Mouse (Mus musculus) liver, postnatal 0 days (tissue): ENCODE results near the gene Rbfox3. TPM values are rescaled to one million over a fixed set of nuclear protein-coding genes. Genes with fewer than 3 reads are reported as not detected.

Source experiments
- ATAC-seq: fragments of 200-750 bp; cut with Nextera tagmentation; 2 replicates; pipeline ENCODE4 v1.8.0; 2017; ENCODE audit warnings: mild to moderate bottlenecking, moderate library complexity
- DNase-seq: peaks from one replicate; pipeline ENCODE4 v3.0.0-alpha.2; 2016
- H3K27ac ChIP-seq: fragments of 300-500 bp; sonication (generic); 2 replicates; pipeline ENCODE4 v1.5.1; 2014; ENCODE audit warnings: antibody characterized with exemption, moderate library complexity, mild to moderate bottlenecking, low read depth
- H3K27me3 ChIP-seq: fragments of 300-500 bp; sonication (generic); 2 replicates; pipeline ENCODE4 v1.6.1; 2014; ENCODE audit warnings: low read length, control low read depth, mixed read lengths; ENCODE audit not compliant: insufficient read depth
- H3K36me3 ChIP-seq: fragments of 300-500 bp; sonication (generic); replicated peaks from 2 replicates; pipeline ENCODE4 v1.6.1; 2014; ENCODE audit warnings: mild to moderate bottlenecking, control low read depth, low read length, moderate library complexity, mixed read lengths; ENCODE audit not compliant: insufficient read depth
- H3K4me1 ChIP-seq: fragments of 300-500 bp; sonication (generic); 2 replicates; pipeline ENCODE4 v1.6.1; 2014; ENCODE audit warnings: antibody characterized with exemption, mild to moderate bottlenecking, control low read depth; ENCODE audit not compliant: insufficient read depth
- H3K4me2 ChIP-seq: fragments of 300-500 bp; sonication (generic); 2 replicates; pipeline ENCODE4 v1.6.1; 2014; ENCODE audit warnings: low read depth, mild to moderate bottlenecking, low read length, moderate library complexity, mixed read lengths
- H3K4me3 ChIP-seq: fragments of 300-500 bp; sonication (generic); 2 replicates; pipeline ENCODE4 v1.5.1; 2014; ENCODE audit warnings: low read depth, low read length
- H3K9ac ChIP-seq: fragments of 300-500 bp; sonication (generic); replicated peaks from 2 replicates; pipeline ENCODE4 v1.6.1; 2014; ENCODE audit warnings: mild to moderate bottlenecking, moderate library complexity
- H3K9me3 ChIP-seq: fragments of 300-500 bp; sonication (generic); 2 replicates; pipeline ENCODE4 v1.6.1; 2016; ENCODE audit warnings: mild to moderate bottlenecking, control low read depth, low read length, mixed read lengths
- CTCF ChIP-seq: sonication (generic); IDR thresholded peaks from 2 replicates; pipeline ENCODE4 v1.5.1; 2016; ENCODE audit warnings: antibody characterized with exemption, low read depth
- EP300 ChIP-seq: IDR thresholded peaks from 2 replicates; pipeline ENCODE4 v1.6.1; 2016; ENCODE audit warnings: antibody characterized with exemption, low read depth, mild to moderate bottlenecking
- WGBS: fragments of 180-500 bp; shearing (Covaris S2); extraction: QIAGEN DNeasy Blood & Tissue Kit; methylation state at CpG from one replicate; pipeline ENCODE4 v1.1.7; 2014; ENCODE audit not compliant: insufficient replicate concordance; 5-methylcytosine and 5-hydroxymethylcytosine counted together
- polyA plus RNA-seq: library from polyadenylated mRNA; unstranded; fragments of >200 nt; fragmentation: Nextera tagmentation; extraction: Ambion mirVana; gene quantifications from 2 replicates; pipeline ENCODE4 v1.2.1, GENCODE M21; 2015

Rbfox3 gene
- polyA plus RNA-seq, 1 experiment from 2014 or later = 0.73 TPM

DNA sequence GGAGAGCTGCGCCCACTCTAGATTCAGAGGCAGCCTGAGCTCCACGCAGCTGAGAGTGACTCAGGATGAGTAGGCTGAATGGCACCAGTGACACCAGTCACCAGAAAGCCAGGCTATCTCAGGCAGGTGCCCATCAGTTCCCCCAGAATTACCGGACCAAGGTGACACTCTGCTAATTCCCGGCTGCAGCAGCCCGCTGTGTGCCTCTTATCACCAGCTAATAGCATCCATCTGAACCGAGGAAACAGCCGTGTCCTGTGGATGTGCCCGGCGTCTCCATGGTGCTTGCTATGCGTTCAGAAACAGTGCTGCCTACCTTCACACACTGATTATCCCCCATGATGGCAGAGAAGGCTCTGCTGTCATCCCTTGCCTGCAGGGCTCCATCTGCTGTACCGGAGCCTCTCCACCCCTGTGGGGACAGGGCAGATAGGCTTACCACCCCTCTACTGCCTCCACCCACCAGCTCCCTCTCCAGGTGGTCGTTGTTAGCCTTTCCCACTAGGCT lies 138.3 kb downstream of the Rbfox3 start:
- Histone ChIP-seq H3K27me3 (no peaks in the 10 kb centered on the region), H3K9me3 (no peaks in the 10 kb centered on the region), H3K27ac (no peak overlapping the region), H3K4me3 (no peak overlapping the region), H3K9ac (no peak overlapping the region), H3K4me2 (no peak overlapping the region), H3K4me1 (no peaks in the 10 kb centered on the region), H3K36me3 (no peaks in the 10 kb centered on the region)
- no peak for TF ChIP-seq EP300
- TF ChIP-seq CTCF = no peak
- ATAC-seq (no peak), DNase-seq (no peak)
- 60% methylated on average over 12 of the region's 12 CpGs for WGBS

DNA sequence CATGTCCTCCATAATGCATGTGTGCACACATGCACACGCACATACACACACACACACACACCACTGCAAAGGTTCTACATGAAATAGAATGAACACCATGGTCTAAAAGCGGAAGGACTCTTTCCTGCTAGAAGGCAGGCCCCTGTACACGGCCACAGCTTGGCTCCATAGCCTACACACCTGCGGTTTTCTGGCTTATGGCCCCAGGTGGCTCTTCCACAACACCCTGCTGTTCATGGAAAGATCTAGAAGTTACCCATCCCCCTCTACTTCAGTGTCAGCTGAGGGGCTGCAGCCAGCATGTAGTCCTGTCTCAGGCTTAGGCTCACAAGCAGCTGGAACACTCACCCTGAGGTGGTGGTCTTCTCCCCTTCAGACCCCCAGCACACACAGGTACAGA lies 140.0 kb downstream of the Rbfox3 start:
- TF ChIP-seq CTCF (no peak), EP300 (no peak)
- H3K4me3 ChIP-seq = no peak overlapping the region
- H3K9ac ChIP-seq = no peak overlapping the region
- H3K27me3 ChIP-seq = no peaks in the 10 kb centered on the region
- no peak for DNase-seq
- H3K36me3 ChIP-seq = no peaks in the 10 kb centered on the region
- 71% methylated on average over 4 of the region's 4 CpGs for whole genome bisulfite sequencing
- no peak for ATAC-seq
- H3K4me2 ChIP-seq = no peak overlapping the region
- H3K27ac ChIP-seq = no peak overlapping the region
- no peaks in the 10 kb centered on the region for H3K9me3 ChIP-seq
- no peaks in the 10 kb centered on the region for H3K4me1 ChIP-seq

DNA sequence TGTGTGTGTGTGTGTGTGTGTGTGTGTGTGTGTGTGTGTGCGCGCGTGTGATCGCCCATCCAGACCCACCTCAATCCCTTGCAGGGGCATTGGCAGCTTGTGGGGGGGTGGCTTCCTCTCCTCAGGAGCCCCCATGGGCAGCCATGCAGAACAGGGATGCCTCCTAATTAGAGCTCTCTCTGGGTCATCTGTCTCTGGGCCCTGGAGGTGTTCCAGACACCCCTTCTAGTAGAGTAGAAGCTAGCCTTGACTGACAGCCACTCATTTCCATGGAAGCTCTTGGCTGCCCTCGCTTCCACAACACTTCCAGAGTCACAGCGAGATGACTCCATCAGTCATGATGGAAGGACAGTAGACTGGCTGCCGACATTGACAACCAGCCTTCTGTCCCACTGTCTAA lies 140.6 kb downstream of the Rbfox3 start:
- H3K27me3 ChIP-seq = no peaks in the 10 kb centered on the region
- no peak overlapping the region for H3K4me3 ChIP-seq
- no peak overlapping the region for H3K9ac ChIP-seq
- TF ChIP-seq EP300 (no peak), CTCF (no peak)
- H3K4me1 ChIP-seq = no peaks in the 10 kb centered on the region
- H3K36me3 ChIP-seq = no peaks in the 10 kb centered on the region
- no peaks in the 10 kb centered on the region for H3K9me3 ChIP-seq
- no peak overlapping the region for H3K27ac ChIP-seq
- no peak for ATAC-seq
- no peak for DNase-seq
- WGBS = 87% methylated on average over 7 of the region's 7 CpGs
- H3K4me2 ChIP-seq = no peak overlapping the region

DNA sequence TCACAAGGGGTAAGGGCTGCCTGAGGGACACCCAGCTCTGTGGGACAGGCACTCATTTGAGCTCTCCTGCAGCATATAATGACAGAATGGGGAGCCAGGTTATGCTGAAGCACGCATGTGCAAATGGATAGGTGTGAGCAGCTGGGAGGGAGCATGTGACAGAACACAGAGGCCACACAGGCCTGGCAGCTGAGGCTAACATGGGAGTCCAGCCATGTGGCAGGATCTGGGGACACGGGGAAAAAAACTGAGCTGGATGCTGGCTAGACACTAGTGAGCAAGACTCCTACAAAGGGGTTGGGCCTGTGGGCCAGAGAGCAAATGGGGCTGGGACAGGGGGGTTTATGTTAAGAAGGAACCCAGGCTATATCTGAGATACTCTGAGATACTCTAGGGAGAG lies 141.9 kb downstream of the Rbfox3 start:
- Histone ChIP-seq H3K4me2 (no peak overlapping the region), H3K4me1 (no peaks in the 10 kb centered on the region), H3K27me3 (no peaks in the 10 kb centered on the region), H3K4me3 (no peak overlapping the region), H3K9me3 (no peaks in the 10 kb centered on the region), H3K36me3 (no peaks in the 10 kb centered on the region), H3K27ac (no peak overlapping the region), H3K9ac (no peak overlapping the region)
- no peak for TF ChIP-seq EP300
- no peak for TF ChIP-seq CTCF
- no peak for ATAC-seq
- no peak for DNase-seq
- 47% methylated on average over 2 of the region's 2 CpGs for WGBS

DNA sequence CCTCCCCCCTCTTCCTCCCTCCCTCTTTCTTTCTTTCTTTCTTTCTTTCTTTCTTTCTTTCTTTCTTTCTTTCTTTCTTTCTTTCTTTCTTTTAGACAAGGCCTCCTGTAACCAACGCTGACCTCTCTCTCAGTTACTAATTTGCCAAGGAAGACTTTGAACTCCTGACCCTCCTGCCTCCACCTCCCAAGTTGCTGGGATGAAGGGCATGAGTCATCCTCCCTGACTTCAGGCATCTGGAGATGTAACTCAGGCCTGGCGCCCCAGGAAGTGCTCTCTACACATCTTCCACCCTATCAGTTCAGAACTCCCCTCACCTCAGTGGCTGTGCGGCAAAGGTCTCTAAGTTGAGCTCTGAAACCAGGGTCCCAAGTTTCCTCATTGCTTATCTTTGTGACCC lies 143.0 kb downstream of the Rbfox3 start:
- H3K4me1 ChIP-seq = no peaks in the 10 kb centered on the region
- ATAC-seq = no peak
- H3K27ac ChIP-seq = no peak overlapping the region
- H3K4me3 ChIP-seq = no peak overlapping the region
- 48% methylated on average over 3 of the region's 3 CpGs for WGBS
- H3K4me2 ChIP-seq = no peak overlapping the region
- no peaks in the 10 kb centered on the region for H3K9me3 ChIP-seq
- H3K27me3 ChIP-seq = no peaks in the 10 kb centered on the region
- no peak for DNase-seq
- no peaks in the 10 kb centered on the region for H3K36me3 ChIP-seq
- TF ChIP-seq CTCF (no peak), EP300 (no peak)
- H3K9ac ChIP-seq = no peak overlapping the region

DNA sequence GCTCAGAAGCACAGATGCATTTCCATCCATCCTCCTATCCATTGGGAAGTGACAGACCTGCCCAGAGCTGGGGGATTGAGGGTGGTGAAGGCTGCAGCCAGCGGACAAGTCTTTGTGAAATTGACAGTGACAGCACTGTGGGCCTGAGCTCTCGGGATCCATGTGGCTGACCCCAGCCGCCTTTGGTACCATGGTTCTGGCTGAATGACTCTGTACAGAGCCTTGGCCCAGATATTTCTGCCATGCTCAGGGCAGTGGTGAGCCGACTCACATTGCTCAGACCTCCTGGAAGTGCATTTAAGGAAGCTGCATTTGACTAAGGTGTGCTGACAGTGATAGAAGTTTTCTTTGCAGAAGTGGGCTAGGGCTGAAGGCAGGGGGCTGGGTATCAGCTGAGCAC lies 144.0 kb downstream of the Rbfox3 start:
- Histone ChIP-seq H3K9me3 (no peaks in the 10 kb centered on the region), H3K36me3 (no peaks in the 10 kb centered on the region), H3K4me3 (no peak overlapping the region), H3K4me2 (no peak overlapping the region), H3K9ac (no peak overlapping the region), H3K27ac (no peak overlapping the region), H3K27me3 (no peaks in the 10 kb centered on the region), H3K4me1 (no peaks in the 10 kb centered on the region)
- ATAC-seq (no peak), DNase-seq (no peak)
- WGBS = 52% methylated on average over 4 of the region's 4 CpGs
- no peak for TF ChIP-seq CTCF
- TF ChIP-seq EP300 = no peak
